Mouse (Mus musculus): ENCODE measurements around the gene Ugt2b38. TPM values are rescaled to one million over a fixed set of nuclear protein-coding genes. Genes with fewer than 3 reads are reported as not detected.
"Not testable (repeated sequence)": the region's sequence is repeated elsewhere in the genome, so short reads cannot be mapped to it uniquely, and the experiment has no call there.

Ugt2b38 gene
- not detected in 2 replicates for polyA plus RNA-seq (2012; ENCODE audit: insufficient read depth, insufficient read length, low replicate concordance, missing spikeins)

DNA sequence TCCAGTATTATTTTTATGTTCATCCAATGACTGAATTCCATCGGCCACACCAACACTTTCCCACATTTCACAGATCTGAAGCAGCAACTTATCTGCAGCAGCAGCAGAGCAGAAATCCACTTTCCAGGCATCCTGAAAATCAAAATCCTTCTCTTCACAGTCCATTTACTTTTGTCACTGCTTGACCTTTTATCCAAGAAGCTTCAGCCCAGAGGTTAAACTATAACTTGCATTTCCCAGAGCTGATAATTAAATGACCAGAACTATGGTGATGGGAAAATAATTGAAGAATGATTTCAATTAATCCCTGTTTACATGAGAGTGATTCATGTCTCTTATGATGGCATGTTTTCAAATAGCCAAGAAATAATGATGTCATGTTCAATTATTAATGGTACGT lies at the start of gene Ugt2b38:
Ugt2b38 (minus strand) TSS at position 163 of the 400 bp plus-strand sequence.
- H3K27ac ChIP-seq (ENCODE audit: insufficient read depth, low read depth, low read length); H3K4me3 ChIP-seq (ENCODE audit: insufficient read depth, low read depth, low read length); H3K4me1 ChIP-seq (ENCODE audit: control insufficient read depth, insufficient read depth, low read length): not testable (repeated sequence)
- 100% methylated on average over 1 of the region's 2 CpGs for WGBS

DNA sequence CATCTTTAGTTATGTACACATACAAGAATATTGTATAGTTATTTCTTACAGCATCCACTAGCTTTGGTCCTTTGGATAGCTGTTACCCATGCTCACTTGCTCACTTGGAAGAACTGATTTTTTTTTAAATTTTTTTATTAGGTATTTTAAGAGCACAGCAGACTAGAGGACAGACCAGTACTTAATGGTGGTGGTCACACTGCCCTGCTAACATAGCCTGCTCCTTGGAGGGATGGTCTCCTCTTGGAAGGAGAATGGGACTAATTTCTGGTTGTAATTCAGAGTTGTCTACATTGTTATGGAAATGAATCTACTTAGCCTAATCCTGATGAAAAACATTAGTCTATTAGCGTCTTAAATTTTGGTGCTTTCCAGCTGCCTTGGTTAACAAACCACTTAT lies 34.8 kb upstream of the Ugt2b38 start:
- Histone ChIP-seq H3K27ac (ENCODE audit: insufficient read depth, low read depth, low read length) (no peak overlapping the region), H3K4me3 (ENCODE audit: insufficient read depth, low read depth, low read length) (no peak overlapping the region), H3K4me1 (ENCODE audit: control insufficient read depth, insufficient read depth, low read length) (no peaks in the 10 kb centered on the region)
- TF ChIP-seq CTCF (IDR thresholded peaks at IDR 0.05; ENCODE audit: insufficient read depth, low read depth, low read length) (no peak), POLR2A (IDR thresholded peaks at IDR 0.05; ENCODE audit: insufficient read depth, low read depth, low read length) (no peak)
- WGBS: 18% methylated on average over 1 of the region's 1 CpGs

DNA sequence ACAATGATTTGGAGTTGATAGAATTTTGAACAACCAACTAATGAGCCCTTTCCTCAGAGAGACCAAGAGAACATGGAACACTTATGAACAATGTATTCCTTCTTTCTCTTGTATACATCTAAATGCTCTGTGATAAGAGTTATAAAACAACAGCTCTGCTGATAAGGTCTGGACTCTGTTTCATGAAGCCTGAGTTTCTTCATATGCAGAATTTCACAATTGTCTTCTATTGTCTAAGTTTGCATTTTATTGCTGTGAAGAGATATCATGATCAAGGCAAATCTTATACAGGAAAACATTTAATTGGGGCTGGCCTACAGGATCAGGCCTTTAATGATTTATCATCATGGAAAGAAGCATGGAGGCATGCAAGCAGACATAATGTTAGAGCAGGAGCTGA lies 33.7 kb upstream of the Ugt2b38 start:
- Histone ChIP-seq H3K27ac (ENCODE audit: insufficient read depth, low read depth, low read length) (no peak overlapping the region), H3K4me3 (ENCODE audit: insufficient read depth, low read depth, low read length) (no peak overlapping the region), H3K4me1 (ENCODE audit: control insufficient read depth, insufficient read depth, low read length) (no peaks in the 10 kb centered on the region)
- TF ChIP-seq POLR2A (IDR thresholded peaks at IDR 0.05; ENCODE audit: insufficient read depth, low read depth, low read length): no peak
- TF ChIP-seq CTCF (IDR thresholded peaks at IDR 0.05; ENCODE audit: insufficient read depth, low read depth, low read length): no peak

DNA sequence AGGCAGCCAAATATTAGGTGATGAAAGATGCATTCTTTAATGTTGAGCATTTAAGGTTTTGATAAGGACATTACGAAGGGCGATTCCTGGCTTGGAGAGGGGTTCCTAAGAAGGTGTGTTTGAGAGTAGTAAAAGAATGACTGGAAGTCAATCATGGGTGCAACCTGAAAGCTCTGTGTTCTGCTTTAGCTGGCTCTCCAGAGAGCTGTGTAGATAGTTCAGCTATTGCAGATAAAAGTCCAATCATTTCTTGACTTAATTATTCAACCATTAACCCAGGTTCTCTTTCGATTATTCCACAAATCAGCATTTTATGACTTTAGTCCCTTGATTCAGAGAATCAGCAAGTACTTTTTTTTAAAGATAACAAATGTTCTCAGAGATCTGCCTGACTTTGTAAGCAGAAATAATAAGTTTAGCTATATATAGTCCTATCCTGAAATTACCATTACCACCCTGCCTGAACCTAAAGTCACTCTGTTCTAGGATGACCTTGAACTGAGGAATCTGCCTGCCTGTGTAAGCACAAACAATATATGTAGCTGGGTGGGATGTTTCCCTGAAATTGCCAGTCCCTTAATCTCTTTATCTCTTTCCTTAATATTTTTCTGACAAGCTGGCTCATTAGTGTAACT lies 32.3 kb upstream of the Ugt2b38 start:
- Histone ChIP-seq H3K27ac (ENCODE audit: insufficient read depth, low read depth, low read length) (no peak overlapping the region), H3K4me1 (ENCODE audit: control insufficient read depth, insufficient read depth, low read length) (no peaks in the 10 kb centered on the region), H3K4me3 (ENCODE audit: insufficient read depth, low read depth, low read length) (no peak overlapping the region)
- TF ChIP-seq CTCF (IDR thresholded peaks at IDR 0.05; ENCODE audit: insufficient read depth, low read depth, low read length): no peak
- TF ChIP-seq POLR2A (IDR thresholded peaks at IDR 0.05; ENCODE audit: insufficient read depth, low read depth, low read length): no peak
- 92% methylated on average over 3 of the region's 3 CpGs for WGBS

DNA sequence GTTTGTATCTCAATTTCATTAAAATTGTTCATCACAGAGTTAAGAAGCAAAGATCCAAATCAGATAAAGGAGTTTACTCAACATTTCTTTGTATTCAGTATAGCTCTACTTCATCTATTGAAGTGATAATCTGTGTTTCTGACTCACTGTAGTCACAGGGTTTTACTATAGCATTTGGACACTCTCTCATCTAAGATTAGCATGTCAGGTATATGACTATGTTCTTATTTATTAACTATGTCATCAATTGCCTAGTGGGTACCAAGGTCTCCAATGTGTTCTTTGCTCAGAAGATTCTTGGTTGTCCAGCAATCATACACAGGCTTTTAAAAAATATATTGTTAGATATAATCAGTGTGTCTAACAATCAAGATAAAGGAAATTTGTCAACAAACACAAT lies 31.5 kb upstream of the Ugt2b38 start:
- TF ChIP-seq POLR2A (IDR thresholded peaks at IDR 0.05; ENCODE audit: insufficient read depth, low read depth, low read length) (no peak), CTCF (IDR thresholded peaks at IDR 0.05; ENCODE audit: insufficient read depth, low read depth, low read length) (no peak)
- no peak overlapping the region for H3K27ac ChIP-seq (ENCODE audit: insufficient read depth, low read depth, low read length)
- no peak overlapping the region for H3K4me3 ChIP-seq (ENCODE audit: insufficient read depth, low read depth, low read length)
- no peaks in the 10 kb centered on the region for H3K4me1 ChIP-seq (ENCODE audit: control insufficient read depth, insufficient read depth, low read length)

DNA sequence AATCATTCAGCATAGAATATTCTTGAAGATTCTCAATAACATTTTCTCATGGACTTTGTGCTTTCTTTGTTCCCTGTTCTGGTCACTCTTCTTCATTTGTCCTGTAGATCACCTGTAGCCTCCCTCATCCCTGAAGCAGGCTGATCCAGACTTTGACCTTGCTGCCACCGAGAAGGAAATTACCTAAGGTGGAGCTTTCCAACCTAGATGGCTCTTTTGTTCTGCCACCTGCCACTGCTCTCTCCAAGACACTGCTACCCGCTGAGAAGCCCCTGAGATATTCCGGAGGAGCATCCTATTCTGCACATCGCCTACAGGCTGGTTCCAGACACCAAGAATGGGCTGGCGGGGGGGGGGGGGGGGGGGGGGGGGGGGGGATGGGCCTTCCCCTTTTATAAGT lies 28.5 kb upstream of the Ugt2b38 start:
- not testable (repeated sequence) for H3K4me1 ChIP-seq (ENCODE audit: control insufficient read depth, insufficient read depth, low read length); H3K27ac ChIP-seq (ENCODE audit: insufficient read depth, low read depth, low read length); H3K4me3 ChIP-seq (ENCODE audit: insufficient read depth, low read depth, low read length)
- 70% methylated on average over 4 of the region's 5 CpGs for WGBS

DNA sequence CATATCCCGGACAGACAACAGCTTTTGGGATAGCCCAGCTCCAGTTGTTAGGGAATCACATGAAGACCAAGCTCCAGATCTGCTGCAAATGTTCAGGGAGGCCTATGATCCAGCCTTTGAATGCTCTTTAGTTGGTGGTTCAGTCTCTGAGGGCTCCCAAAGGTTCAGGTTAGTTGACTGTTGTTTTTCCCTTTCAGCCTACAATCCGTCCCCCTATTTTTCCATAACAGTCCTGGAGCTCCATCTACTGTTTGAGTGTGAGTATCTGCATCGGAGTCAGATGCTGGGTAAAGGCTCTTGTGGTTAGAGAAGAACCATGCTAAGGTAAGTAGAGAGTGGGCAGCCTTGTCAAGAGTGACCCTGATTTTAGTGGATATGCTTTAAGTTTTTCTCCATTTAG lies 12.3 kb upstream of the Ugt2b38 start:
- H3K4me3 ChIP-seq (ENCODE audit: insufficient read depth, low read depth, low read length): no peak overlapping the region
- no peak overlapping the region for H3K27ac ChIP-seq (ENCODE audit: insufficient read depth, low read depth, low read length)
- TF ChIP-seq CTCF (IDR thresholded peaks at IDR 0.05; ENCODE audit: insufficient read depth, low read depth, low read length) (no peak), POLR2A (IDR thresholded peaks at IDR 0.05; ENCODE audit: insufficient read depth, low read depth, low read length) (no peak)
- WGBS: 45% methylated on average over 3 of the region's 3 CpGs
- H3K4me1 ChIP-seq (ENCODE audit: control insufficient read depth, insufficient read depth, low read length): no peaks in the 10 kb centered on the region

DNA sequence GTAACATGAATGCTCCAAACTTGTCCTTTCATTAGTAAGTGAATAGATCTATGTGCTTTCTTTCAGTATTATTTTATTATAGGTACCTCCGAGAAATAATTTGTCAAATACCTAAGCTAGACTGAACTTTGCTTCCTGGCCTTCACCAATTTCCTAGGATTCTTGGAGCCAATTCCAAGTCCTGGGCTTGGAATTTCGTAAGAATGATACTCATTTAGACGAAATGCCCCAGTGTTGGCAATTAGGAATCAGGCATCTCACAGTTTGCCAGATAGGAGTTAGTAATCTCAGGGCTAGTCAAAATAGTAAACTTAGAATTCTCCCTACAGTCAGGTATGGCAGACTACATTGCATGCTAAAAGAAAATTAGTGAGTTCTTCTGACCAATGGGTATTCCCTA lies 1.7 kb upstream of the Ugt2b38 start:
- WGBS: 80% methylated on average over 3 of the region's 3 CpGs
- no peak overlapping the region for H3K4me3 ChIP-seq (ENCODE audit: insufficient read depth, low read depth, low read length)
- H3K27ac ChIP-seq (ENCODE audit: insufficient read depth, low read depth, low read length): no peak overlapping the region
- TF ChIP-seq POLR2A (IDR thresholded peaks at IDR 0.05; ENCODE audit: insufficient read depth, low read depth, low read length) (no peak), CTCF (IDR thresholded peaks at IDR 0.05; ENCODE audit: insufficient read depth, low read depth, low read length) (no peak)
- H3K4me1 ChIP-seq (ENCODE audit: control insufficient read depth, insufficient read depth, low read length): no peaks in the 10 kb centered on the region

DNA sequence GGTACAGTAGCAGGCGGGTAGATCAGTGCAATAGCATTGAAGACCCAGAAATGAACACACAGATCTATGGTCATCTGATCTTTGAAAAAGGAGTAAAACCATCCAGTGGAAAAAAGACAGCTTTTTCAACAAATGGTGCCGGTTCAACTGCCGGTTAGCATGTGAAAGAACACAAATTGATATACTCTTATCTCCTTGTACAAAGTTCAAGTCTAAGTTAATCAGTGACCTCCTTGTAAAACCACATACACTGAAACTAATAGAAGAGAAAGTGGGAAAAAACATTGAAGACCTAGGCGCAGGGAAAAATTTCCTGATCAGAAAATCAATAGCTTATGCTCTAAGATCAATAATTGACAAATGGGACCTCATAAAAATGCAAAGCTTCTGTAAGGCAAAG lies 27.0 kb downstream of the Ugt2b38 start:
- 93% methylated on average over 4 of the region's 4 CpGs for WGBS
- TF ChIP-seq CTCF (IDR thresholded peaks at IDR 0.05; ENCODE audit: insufficient read depth, low read depth, low read length): no peak
- no peak for TF ChIP-seq POLR2A (IDR thresholded peaks at IDR 0.05; ENCODE audit: insufficient read depth, low read depth, low read length)

DNA sequence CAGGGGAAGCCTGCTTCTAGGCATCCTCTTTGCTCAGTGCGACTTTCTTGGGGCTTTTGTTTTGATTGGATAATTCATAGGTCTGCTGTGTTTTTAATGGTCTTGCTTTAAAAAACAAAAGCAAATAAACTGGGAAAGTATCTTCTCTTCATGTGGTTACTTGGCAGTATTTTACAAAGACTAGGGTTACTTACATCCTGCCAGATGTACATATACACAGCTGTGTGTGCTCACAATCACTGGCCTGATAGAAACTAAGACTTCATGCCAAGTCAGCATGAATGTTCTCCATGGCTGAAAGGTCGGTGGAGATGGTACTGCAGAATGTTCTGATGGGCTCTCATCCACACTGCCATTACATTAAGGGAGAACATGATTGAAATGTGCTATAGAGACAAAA lies 33.2 kb downstream of the Ugt2b38 start:
- Histone ChIP-seq H3K4me3 (ENCODE audit: insufficient read depth, low read depth, low read length) (no peak overlapping the region), H3K4me1 (ENCODE audit: control insufficient read depth, insufficient read depth, low read length) (no peaks in the 10 kb centered on the region), H3K27ac (ENCODE audit: insufficient read depth, low read depth, low read length) (no peak overlapping the region)
- 53% methylated on average over 2 of the region's 2 CpGs for WGBS
- TF ChIP-seq CTCF (IDR thresholded peaks at IDR 0.05; ENCODE audit: insufficient read depth, low read depth, low read length) (no peak), POLR2A (IDR thresholded peaks at IDR 0.05; ENCODE audit: insufficient read depth, low read depth, low read length) (no peak)

More for the DNA sequence above, 27.0 kb downstream of the Ugt2b38 start:
- Histone ChIP-seq H3K4me3 (ENCODE audit: insufficient read depth, low read depth, low read length) (no peak overlapping the region), H3K27ac (ENCODE audit: insufficient read depth, low read depth, low read length) (no peak overlapping the region), H3K4me1 (ENCODE audit: control insufficient read depth, insufficient read depth, low read length) (no peaks in the 10 kb centered on the region)

All from olfactory bulb, adult 2 months (tissue).